Mouse (Mus musculus) retina, embryonic 14.5 days (tissue): ENCODE data around the gene Boc.
A peak's percentile ranks its signal among the peaks of the same experiment; 100 is the strongest.

Source experiments
- DNase-seq: peaks from one replicate; pipeline ENCODE4 v3.0.0-alpha.2; 2015; ENCODE audit warnings: low spot score

The Boc gene

DNA sequence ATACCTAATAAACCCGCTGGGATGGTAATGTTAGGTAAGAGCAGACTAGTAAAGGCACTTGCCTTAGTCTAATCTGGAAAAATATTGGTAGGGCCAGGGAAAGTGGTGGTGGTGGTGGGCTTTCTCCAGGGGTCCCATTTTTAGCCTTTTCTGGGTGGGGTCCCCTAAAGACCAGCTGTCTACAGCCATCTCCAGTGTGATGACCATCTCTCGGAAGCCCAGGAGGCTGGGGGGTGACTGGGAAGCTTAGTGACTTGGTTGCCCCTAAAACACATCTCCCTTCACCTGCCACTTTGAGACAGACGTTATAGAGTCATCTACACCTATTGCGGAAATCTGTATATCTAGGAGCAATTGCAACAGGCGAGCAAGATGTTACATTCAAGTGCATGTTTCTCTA, 6.0 kb downstream of the Boc start:
- DNase-seq: no peak

DNA sequence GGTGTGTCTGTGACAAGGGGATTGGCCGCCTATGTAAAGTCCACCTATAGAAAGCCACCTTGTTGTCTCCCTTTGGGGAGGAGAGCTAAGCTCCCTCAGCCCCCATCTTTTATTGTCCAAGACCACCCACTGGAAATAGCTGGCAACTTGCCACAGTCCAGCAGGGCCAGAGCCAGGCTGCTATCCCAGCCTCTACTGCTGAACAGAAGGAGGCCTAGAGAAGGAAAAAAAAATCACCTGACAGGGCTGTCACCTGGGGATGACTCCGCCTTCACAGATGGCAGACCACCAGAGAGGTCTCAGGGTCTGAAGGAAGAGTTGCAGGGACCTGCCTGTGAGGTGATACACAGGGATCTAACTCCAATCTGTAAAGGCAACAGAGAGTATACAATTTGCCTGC, 6.7 kb downstream of the Boc start:
- DNase-seq: no peak

DNA sequence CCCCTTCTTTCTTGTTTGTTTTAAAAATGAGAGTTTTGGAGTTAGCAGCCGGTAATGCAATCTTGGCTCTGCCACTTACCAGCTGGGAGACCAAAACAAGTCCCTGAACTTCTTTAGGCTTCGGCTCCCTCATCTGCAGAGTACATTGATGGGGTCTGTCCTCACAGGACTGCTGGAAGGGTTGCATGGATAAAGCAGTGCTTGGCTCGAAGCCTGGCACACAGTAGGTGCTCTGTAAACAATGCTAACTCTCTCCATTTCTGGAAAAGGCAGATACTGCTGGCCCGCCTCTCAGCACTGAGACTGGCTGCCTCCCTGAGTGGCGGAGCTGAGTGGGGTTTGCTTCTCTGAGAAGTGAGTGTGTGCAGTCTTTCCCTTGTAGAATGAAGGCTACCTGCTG, 7.2 kb downstream of the Boc start:
- DNase-seq: no peak

DNA sequence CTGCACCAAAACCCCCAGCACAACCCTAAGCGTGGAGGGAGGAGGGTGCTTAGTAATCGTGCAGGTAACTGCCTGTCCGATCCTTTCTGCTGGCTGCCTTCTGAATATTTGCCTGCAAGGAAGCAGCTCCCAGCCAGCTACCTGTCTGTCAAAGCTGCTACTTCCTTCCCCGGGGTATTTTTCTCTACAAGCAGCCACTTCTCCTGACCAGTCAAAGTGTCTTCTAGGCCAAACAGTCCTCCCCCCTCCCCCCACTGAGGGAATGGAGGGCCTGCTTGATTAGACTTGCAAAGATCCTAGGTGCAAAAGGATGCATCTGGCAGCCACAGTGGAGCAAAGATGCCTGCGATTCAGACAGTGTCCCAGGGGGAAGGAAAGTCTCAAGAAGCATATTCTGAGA, 7.9 kb downstream of the Boc start:
- no peak for DNase-seq

DNA sequence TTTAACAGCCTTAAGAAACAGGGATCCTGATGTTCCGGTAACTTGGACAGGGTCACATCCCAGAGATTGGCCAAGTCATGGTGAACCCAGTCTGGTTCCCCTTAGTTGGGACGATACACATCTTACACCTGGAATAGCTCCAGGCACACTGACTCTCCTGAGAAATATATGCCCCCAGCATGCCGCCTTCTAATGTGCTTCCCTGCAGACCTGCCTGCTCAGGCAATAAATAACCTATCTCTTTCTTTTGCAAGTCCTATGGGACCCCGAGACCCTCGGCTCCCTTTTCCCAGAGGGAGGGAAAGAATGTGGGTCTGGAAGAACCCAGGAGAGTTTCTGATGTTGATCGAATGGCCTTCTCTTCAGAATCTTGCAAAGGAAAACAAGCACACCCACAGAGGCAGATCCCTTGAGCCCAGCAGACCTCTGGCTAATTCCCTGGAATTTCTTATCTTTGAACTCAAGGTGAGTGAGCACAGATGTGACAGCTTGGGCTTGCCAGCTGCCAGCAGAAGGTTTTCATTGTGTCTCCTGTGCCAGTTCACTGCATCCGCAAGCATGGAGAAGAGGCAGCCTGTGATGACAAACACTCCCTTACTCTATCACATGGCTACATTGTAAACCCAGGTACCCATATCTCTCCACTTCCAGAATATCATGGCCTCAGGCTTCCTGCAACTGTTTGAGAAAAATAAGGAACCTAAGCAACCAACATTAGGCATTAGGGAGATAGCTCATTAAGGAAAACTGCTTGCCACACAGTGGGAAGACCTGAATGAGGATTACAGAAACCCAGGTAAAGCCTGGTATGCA, 8.6 kb downstream of the Boc start:
- no peak for DNase-seq

DNA sequence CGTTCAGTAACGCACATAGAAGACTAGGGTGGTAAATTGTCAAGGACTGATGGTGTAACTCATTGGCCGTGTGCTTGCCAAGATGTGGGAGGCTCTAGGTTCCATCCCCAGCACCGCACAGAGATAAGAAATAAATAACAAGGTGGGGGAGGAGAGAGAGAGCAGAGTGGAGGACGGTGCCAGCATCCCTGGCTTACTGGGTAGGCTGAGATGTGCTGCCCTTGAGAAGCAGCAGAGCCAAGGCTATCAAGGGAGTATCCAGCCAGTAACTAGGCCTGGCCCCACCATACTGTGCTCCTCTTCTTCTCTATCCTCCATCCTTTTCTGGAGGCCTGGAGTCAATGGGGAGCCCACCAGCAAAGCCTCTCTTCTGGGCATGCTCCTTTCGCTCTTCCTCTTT, 9.3 kb downstream of the Boc start:
- no peak for DNase-seq

DNA sequence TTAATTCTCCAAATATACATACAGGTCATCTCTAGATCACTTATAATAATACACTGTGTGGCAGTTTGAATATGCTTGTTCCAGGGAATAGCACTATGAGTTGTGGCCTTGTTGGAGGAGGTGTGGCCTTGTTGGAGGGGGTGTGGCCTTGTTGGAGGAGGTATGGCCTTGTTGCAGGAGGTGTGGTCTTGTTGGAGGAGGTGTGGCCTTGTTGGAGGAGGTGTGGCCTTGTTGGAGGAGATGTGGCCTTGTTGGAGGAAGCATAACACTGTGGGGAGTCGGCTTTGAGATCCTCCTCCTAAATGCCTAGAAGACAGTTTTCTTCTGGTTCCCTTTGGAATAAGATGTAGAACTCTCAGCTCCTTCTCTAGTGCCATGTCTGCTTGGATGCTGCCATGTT, 10.7 kb downstream of the Boc start:
- no peak for DNase-seq

DNA sequence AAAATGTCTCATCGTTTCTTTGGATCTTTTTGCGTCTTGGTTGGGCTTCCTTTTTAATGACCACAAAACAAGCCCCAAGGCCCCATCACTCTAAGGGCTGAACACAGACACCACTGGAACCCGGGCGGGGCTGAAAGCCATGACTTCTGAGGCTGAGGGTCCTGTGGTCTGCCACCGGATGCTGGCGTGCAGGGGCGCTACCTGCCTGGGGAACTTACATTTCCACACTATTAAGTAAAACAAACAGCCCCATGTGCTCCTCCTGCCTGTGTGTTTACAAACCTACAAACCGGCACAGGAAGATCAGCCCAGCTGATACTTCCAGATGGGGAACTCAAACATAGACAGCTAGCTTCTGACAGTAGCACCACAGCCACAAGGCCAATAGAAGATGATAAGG, 11.9 kb downstream of the Boc start:
- no peak for DNase-seq

DNA sequence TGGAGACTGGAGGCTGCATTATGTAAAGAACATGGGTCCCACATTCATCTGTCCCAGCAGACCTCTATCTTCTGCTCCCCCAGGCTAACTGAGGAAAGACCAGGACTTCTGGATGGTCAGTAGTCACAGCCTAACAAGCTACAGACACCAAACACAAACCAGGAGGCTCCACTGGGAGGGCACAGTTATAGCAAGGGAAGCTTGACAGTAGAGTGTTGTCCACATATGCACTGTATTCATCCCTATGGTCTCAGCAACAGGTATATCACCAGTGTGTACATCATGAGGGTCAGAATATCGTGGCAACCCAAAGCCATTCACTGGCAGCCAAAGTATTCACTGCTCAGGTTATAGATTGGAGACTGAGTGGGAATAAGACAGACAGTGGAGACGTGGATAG, 12.8 kb downstream of the Boc start:
- no peak for DNase-seq

DNA sequence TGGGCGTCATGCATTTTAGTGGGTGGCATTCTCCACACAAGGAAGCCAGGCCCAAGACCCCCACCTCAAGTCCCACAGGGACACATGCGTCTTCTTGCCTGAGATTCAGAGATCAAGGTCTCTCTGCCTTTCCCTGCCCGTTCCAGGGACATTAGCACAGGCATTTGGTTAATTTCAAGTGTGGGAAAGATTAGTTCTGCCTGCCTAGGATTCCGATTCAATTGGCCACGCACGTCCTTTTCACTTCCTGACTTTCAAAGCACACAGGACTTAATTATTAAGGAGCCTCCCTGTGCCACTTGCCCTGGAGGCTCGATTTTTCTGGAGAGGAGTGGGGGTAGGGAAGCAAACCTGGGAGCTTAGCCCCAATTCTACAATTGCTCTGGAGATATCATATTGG, 13.5 kb downstream of the Boc start:
- no peak for DNase-seq

DNA sequence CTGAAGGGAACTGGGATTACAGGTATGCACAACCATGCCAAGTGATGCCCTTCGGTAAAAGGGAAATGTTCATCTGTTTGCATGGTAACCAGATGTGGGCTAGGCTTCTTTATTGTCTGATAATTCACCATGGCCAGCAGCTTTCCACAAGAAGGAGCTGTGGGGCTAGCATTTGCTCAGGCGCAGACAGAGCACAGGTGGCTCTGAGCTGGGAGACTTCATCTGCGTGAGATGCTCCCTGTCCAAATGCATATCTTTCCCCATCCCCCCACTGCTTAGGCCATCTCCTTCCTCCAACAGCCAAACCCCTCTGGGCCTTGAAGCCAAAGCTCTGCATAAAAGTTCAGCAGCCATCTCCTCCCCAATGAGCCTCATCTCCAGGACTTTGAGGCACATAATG, 15.6 kb downstream of the Boc start:
- no peak for DNase-seq

DNA sequence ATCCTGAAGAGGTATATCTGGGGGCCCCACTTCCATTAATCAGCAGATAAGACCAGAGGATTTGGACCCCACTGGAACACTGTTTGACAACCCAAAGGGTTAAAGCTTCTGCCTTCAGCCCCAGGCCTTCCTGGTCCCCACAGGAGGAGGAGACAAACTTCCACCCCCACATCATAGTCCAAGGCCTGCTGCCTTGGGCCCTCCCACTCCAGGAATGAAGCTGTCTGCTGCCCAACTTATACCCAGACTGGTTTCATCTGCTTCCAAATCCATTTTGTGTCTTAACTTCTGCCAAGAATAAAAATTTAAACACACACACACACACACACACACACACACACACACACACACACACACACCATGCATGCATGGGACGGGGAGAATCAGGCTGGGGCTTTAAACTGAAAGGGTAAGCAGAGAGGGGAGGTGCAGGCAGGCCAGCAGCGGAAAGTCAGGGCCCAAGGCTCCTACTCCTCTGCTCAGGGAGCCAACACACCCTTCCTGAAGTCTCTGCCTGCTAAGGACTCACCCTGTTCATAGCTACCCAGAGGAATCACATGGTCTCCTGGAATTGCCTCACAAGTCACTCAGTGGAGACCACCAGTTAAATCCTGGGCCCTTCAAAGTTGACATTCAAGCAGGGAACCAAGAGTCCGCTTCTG, 16.5 kb downstream of the Boc start:
- no peak for DNase-seq

DNA sequence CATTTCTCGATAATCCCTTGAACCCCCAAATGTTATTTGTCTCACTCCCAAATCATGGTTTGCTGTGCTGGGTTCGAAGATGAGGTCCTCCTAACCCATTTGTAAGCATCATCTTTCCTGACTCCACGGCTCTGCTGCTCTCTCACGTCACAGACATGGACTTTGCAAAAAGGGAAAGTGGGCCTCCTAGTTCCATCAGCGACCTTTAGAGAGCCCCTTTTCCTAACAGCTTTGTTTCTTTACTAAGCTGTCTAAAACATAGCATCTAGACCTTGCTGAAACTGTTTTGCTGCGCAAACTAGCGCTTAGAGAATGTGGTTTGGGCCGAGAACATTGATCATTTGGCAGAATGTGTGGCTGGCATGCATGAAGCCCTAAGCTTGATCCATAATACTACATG, 19.1 kb downstream of the Boc start:
- no peak for DNase-seq

DNA sequence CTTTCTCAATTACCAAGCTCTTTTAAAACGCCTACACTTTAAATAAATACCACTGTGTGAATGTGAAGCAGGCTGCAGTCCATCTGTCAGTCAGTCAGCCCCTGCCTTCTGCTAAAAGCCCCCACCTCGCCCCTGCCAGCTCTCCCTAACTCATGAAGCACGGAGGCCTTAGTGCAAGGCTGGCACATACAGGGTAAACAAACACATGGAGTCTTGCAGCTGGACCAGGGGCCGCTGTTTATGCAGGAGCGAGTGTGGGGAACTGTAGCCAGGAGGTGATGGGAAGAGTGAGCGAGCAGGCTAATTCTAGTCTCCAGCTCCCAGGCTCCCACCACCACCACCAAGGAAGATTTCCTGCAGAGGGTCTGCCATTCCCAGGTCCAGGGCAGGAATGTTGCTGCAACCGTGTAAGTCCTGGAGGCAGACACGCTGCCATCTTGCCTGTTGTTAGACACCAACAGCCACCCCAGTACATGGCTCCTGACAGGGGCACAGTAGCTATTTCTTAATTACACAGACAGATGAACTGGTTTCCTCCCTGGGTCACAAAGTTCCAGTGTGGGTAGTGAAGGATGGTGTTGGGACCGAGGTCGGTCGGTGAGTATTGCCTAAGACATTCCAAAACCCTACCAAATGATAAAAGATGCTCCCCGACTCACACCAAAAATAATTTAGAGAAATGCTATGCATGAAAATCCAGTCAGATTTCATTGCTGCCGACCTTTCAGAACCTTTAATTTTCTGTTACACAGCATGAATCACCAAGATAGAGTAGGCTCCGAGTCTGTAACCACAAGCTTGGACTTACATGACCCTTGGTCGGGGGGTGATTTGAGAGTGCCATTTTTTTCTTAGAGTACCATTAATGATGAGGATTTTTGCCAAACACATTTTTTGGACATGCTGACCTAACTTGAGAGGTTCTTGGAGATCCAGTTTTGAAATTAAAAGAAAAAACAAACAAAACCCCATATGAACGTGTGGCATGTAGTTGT, 20.0 kb downstream of the Boc start:
- no peak for DNase-seq

DNA sequence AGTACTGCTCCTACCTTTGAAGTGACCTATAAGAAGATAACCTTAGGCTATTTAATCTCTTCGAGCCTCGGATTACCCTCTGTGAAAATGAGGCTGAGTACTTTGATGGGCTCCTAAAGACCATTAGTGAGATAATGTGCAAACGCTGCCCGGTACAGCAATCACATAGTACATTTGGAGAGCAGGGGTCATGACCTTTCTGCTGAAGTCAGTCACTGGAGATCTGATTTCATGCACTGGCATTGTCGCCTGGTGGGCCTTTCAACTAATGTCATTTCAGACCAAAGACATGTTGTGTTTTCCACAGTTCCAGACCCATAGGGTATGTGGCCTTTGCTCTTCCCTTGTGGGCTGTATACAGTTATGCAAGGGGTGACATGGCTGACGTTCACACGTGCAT, 24.6 kb downstream of the Boc start:
- no peak for DNase-seq

DNA sequence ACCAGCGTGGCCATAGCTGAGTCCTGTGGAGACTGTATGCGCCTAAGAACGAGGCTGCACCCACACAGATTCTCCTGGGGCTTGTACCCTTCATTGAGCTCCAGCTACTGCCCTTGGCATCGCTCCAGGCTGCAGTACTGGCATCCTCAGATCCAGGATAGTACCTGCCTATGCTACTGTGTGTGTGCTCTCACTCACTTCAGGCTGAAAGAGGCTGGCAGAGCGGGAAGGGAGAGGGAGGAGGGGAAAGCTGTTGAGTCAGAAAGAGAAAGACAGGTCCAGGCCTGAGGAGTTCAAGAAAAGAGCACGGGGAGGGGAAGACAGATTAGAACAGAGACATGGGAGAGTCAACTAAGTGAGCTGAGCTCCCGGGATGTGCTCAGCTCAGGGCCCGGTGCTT, 25.2 kb downstream of the Boc start:
- no peak for DNase-seq

DNA sequence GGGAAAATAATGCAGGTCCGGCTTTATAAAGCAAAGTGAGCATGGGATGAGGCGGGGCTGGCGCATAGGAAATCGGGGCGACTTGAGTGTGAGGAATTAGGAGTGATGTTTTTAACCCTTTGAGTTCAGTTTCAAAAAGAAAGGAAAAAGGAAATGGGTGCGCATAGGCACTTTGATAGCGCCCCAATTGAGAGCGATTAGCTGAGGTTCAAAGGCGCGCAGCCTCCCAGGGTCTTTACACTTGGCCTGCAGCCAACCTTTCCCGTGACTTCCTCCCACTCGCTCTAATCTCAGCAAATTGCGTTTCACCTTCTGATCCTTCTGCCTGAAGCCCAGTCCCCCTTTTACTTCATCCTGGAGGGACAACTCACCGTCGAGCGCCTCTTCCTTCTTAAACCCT, 25.8 kb downstream of the Boc start:
- DNase-seq: no peak

DNA sequence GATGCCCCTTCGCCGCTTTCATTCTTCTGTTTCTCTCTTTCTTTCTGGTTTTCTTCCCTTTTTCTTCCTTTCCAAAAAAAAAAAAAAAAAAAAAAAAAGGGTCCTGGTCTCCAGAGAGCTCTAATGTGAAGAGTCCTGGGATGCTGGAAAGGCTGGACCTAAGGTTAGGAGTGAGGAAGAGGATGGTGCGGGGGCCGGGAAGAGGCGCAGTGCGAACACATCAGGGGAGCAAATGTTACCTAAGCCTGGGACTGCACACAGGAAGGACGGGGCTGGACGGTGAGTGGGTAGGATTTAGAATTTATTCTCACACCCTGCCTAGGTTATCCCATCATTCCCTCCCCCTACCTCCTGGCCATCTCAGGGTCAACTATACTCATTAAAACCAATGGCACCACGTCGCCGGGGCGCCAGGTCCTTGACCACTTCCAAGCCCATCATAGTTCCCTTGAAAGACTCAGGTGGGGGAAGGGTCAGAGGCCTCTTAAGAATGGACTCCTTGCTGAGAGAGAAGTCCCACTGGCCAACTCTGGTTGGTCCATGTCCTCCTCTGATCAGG, 27.4 kb downstream of the Boc start:
- no peak for DNase-seq

DNA sequence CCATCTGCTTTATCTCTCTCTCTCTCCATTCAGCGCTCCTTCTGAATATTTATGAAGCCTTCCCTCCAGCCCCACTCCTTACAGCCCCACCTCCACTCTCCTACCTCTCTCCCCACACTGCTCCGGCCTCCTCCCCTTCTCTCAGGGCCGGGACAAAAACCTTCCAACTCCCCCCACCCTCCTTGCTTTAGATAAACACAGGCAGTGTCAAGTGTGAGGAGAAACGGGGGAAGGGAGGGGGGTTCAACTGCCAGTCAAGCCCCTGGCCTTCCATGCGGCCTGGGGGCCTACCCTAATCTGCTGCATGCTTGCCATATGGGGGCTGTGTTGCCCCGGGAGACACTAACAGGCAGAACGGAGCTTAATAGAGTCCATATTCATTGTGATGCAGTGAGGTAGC, 27.9 kb downstream of the Boc start:
- peak; percentile 74 for DNase-seq

DNA sequence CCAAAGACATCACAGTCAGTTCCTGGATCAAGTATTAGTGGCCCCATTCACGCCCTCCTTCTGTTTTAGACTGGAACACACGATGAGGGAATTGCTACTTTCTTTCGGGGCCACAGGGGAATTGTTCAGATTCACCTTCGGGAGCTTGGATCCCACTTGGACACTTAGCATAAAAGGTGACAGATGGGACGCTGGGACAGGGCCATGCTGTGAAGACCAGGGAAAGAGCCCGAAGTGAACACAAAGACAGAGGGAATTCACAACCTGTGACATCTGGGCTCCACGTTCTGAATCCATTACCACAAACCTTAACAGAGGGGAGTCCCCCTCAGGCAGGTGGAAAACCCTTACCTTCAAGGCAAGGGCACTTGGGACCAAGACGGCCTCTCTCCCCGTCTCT, 28.5 kb downstream of the Boc start:
- DNase-seq: peak; percentile 32

DNA sequence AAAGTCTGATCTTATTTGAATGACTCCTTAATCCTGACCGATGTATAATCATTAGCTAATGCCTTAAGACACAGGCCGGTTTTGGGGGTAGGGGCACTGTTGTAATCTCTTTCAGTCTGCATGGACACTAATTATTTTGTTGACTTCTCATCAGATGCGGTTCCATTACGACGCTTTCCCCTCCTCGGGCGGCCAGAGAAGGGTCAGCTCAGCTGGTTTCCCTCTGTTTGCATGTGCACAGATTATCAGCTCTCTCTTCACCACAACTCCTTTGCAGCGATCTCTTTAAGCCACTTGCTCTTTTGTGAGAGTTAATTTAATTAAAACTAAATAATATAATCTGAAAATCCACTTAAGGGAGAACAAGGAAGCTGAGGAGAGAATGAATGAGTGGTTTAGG, 29.0 kb downstream of the Boc start:
- DNase-seq: peak; percentile 43

DNA sequence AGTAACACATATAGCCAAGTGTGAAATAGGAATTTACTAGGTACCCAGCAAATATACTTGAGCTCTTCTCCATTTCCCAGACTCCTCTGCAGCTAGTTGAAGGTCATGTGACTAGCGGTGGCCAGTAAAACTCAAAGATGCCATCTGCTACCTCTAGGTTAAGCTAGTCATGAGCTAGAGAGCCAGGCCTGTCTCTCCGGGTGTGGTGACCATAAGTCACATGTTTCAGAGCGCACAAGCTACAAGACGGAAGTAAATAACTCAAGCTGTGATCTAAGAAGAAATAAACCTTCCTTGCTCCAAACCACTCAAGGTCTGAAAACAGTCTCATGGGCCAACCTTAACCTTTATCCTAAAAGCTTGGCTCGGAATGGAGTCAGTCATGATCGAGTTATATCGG, 29.7 kb downstream of the Boc start:
- DNase-seq: no peak
